Mouse (Mus musculus): ENCODE measurements around the gene Zfp365. TPM values are rescaled to one million over a fixed set of nuclear protein-coding genes. Genes with fewer than 3 reads are reported as not detected.
A peak's percentile ranks its signal among the peaks of the same experiment; 100 is the strongest.

Gene Zfp365
- polyA plus RNA-seq, 1 experiment from 2014 or later, result 2.4 TPM

DNA sequence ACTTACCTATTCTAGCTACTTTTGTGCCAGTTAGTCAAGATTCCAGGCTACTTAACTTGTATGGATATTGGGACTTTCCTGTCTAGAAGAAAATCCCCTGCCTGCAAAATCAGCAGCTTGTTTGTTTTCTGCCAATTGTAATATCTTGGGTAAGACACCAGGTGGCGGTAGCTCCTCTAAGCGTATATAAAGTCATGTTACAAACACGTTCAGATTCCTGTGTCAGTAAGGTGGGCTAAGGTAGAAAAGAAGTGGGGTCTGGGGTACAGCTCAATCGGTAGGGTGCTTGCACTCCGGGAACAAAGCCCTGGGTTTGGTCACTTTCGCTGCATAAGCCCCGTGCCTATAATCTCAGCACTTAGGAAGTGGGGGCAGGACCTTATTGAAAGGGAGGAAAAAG is 50.1 kb downstream of the Zfp365 start:
- no peaks in the 10 kb centered on the region for H3K9me3 ChIP-seq
- H3K9ac ChIP-seq, result no peak overlapping the region
- H3K27ac ChIP-seq, result no peak overlapping the region
- H3K4me3 ChIP-seq, result no peak overlapping the region
- no peaks in the 10 kb centered on the region for H3K36me3 ChIP-seq
- H3K4me2 ChIP-seq, result no peak overlapping the region
- 0 out of 2 replicates have a peak, but pooled peaks cover 8% of the 10 kb centered on the region for H3K27me3 ChIP-seq
- no peak for ATAC-seq (ENCODE audit: low FRiP score)
- WGBS, result 16% methylated on average over 7 of the region's 7 CpGs
- H3K4me1 ChIP-seq (replicated peaks), result no peaks in the 10 kb centered on the region

DNA sequence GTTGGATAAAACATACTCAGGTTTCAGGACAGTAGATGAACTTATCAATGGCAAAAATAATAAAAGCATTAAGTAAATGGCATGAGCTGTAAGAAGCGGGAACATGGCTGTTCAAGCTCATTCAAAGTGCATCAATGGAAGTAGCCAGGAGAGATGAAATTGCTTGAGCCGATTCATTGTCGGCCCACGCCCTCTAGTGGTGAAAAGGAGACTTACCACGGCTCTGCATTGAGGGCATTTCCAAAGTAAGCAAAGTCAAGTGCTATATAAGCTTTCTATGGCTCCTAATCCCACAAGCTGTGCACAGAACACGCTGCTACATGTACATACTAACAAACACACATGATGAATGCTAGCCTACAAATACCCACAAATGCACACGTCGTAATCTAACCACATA is 53.6 kb downstream of the Zfp365 start:
- no peaks in the 10 kb centered on the region for H3K36me3 ChIP-seq
- 0 out of 2 replicates have a peak, but pooled peaks cover 10% of the 10 kb centered on the region for H3K27me3 ChIP-seq
- no peak overlapping the region for H3K4me3 ChIP-seq
- 20% methylated on average over 8 of the region's 8 CpGs for WGBS
- no peaks in the 10 kb centered on the region for H3K9me3 ChIP-seq
- ATAC-seq (ENCODE audit: low FRiP score), result 0 out of 2 replicates have a peak, but pooled peaks have one; percentile 39
- no peak overlapping the region for H3K4me2 ChIP-seq
- H3K9ac ChIP-seq, result no peak overlapping the region
- H3K4me1 ChIP-seq (replicated peaks), result no peaks in the 10 kb centered on the region
- H3K27ac ChIP-seq, result no peak overlapping the region

DNA sequence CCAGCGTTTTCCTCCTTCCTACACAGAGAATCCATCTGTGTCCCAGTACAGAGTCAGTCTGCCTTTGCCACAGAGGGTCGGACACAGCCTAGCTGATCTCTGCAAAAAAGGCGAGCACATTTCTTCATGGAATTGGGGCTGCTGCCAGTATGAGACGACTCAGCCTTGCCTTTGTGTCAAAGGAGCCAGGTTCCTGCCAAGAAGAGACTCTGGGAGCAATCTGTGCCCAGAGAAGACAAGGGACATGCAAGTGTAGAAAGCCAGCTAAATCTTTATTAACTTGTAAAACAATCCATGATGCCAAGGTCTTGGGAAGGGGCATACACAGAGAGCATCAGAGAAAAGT is 54.9 kb downstream of the Zfp365 start:
- WGBS, result 85% methylated on average over 4 of the region's 4 CpGs
- H3K27ac ChIP-seq, result no peak overlapping the region
- H3K9ac ChIP-seq, result no peak overlapping the region
- H3K27me3 ChIP-seq, result 0 out of 2 replicates have a peak, but pooled peaks cover 10% of the 10 kb centered on the region
- no peaks in the 10 kb centered on the region for H3K9me3 ChIP-seq
- no peaks in the 10 kb centered on the region for H3K36me3 ChIP-seq
- no peak for ATAC-seq (ENCODE audit: low FRiP score)
- no peaks in the 10 kb centered on the region for H3K4me1 ChIP-seq (replicated peaks)
- no peak overlapping the region for H3K4me2 ChIP-seq
- H3K4me3 ChIP-seq, result no peak overlapping the region

DNA sequence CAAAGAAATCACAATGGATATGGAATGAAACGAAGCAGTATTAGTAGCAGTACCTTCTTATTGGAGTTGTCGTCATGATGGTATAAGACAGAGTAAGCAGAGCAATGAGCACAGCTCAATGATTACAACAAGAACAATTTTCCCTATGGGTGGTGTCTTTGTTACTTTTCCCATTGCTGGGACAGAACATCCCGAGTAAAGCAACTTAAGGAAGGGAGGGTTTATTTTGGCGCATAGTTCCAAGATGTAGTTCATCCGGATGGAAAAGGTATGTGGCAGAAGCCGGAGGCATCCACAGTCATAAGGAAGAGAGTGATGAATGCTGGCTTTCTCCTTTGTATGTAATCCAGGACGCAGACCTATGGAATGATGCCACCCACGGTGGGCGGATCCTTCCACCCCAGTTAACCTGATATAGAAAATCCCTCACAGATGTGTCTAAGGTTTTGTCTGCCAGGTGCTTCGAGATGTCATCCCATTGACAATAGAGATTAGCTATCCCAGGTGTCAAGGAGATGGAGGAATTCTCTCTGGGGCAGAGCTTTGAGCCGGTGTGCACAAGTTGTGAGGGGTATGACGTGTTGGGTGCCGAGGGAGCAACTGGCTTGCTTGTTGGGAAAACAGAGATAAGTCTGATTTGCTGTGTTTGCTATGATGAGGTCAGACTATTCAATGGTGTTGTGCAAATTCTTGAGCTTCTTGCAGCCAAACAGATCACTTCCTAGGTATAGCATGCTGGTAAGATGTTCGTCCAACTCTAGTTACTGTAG is 55.5 kb downstream of the Zfp365 start:
- H3K27me3 ChIP-seq, result 0 out of 2 replicates have a peak, but pooled peaks cover 10% of the 10 kb centered on the region
- no peaks in the 10 kb centered on the region for H3K4me1 ChIP-seq (replicated peaks)
- no peaks in the 10 kb centered on the region for H3K9me3 ChIP-seq
- no peaks in the 10 kb centered on the region for H3K36me3 ChIP-seq
- H3K4me2 ChIP-seq, result no peak overlapping the region
- no peak overlapping the region for H3K4me3 ChIP-seq
- H3K9ac ChIP-seq, result no peak overlapping the region
- ATAC-seq (ENCODE audit: low FRiP score), result no peak
- 93% methylated on average over 14 of the region's 14 CpGs for WGBS
- no peak overlapping the region for H3K27ac ChIP-seq

DNA sequence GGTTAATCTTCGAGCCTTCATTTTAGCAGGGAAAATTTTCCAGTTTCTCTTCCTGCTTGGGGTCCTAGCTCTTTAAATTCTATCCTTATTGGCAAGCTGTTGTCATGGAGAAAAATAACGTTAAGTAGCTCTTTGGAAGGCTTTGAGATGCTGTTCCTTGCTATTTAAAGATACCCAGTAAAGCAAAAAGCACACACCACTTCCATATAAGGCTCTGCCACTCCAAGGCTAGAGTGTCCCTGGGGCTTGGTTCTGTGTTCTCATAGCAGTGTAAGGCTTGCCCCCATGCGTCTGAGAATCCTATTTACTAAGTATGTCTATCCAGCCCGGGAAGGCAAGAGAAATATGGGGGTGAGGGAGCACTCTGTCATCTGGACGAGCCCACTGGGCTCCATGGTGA is 56.7 kb downstream of the Zfp365 start:
- WGBS, result 68% methylated on average over 5 of the region's 5 CpGs
- H3K27ac ChIP-seq, result no peak overlapping the region
- H3K9me3 ChIP-seq, result no peaks in the 10 kb centered on the region
- H3K36me3 ChIP-seq, result no peaks in the 10 kb centered on the region
- H3K27me3 ChIP-seq, result 0 out of 2 replicates have a peak, but pooled peaks cover 10% of the 10 kb centered on the region
- H3K4me1 ChIP-seq (replicated peaks), result no peaks in the 10 kb centered on the region
- no peak overlapping the region for H3K4me2 ChIP-seq
- no peak overlapping the region for H3K4me3 ChIP-seq
- no peak for ATAC-seq (ENCODE audit: low FRiP score)
- no peak overlapping the region for H3K9ac ChIP-seq

DNA sequence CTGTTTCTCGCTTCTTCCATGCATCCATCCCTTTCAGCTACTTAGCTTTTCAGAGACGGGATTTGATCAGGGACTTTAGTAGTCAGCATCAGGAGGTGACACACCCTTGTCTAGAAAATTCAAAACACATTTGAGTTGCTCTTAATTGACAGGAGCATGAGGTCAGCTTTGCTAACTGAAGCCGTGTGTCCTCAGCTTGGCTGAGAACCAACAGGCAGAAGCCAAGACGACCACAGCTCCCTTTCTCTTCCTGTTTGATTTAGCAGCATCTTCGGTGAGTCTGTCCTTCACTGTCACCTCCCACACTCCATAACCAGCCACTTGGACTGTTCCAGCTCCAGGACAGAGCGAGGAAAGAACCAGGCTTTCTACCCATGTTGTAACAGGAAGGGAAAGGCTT is 60.1 kb downstream of the Zfp365 start:
- Histone ChIP-seq H3K4me2 (no peak overlapping the region), H3K27ac (no peak overlapping the region), H3K9ac (no peak overlapping the region), H3K4me3 (no peak overlapping the region), H3K9me3 (no peaks in the 10 kb centered on the region), H3K36me3 (no peaks in the 10 kb centered on the region), H3K27me3 (0 out of 2 replicates have a peak, but pooled peaks cover 3% of the 10 kb centered on the region), H3K4me1 (replicated peaks) (no peaks in the 10 kb centered on the region)
- no peak for ATAC-seq (ENCODE audit: low FRiP score)
- WGBS, result 82% methylated on average over 6 of the region's 6 CpGs

DNA sequence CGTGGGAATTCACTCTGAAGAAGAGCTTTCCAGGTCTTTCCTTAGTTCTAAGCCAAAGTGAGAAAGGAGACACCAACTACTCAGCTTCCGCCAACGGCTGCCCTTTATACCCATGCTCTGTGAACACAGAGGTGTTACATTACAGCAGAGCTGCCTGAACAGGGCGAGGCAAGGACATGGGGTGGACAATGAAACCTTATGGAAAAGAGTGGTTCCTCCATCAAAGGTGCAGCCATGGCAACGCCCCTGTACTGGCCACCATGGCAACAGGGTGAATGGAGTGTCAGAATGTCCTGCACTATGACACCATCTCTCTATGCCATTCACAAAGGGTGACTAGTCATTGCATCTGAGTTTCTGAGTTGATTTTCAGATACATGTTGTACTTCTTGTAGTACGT is 61.4 kb downstream of the Zfp365 start:
- 40% methylated on average over 6 of the region's 6 CpGs for WGBS
- Histone ChIP-seq H3K4me2 (no peak overlapping the region), H3K9ac (no peak overlapping the region), H3K27ac (no peak overlapping the region), H3K4me3 (no peak overlapping the region), H3K4me1 (replicated peaks) (no peaks in the 10 kb centered on the region), H3K9me3 (no peaks in the 10 kb centered on the region), H3K36me3 (no peaks in the 10 kb centered on the region), H3K27me3 (no peaks in the 10 kb centered on the region)
- ATAC-seq (ENCODE audit: low FRiP score), result no peak

DNA sequence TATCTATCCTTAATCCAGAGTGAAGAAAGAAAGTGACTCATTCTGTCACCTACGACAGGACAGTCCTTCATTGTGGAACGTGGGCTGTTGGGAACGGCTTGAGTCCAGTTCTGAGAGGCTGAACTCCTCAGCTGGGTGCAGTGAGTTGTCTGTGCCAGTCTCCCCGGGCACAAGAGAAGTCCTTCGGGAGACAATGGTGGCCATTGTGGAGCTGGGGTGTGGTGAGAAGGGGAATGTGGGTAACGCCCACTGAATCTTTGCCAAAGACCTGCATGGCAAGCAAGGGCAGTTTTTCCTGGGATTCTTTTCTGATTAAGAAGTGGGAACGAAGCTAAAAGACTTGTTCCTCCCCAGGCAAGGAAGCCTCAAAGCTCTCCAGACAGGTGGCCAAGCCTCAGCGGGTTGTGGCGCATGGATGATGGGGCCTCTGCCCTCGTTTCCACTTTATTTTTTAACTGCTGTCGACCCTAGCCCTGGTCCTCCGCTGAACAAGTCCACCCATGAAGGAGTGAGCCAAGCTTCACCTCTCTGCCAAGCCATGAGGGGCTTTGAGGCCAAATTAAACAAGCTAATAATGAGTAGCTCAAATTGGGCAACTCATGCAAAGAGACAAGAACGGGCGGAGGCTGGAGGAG is 66.3 kb downstream of the Zfp365 start:
- Histone ChIP-seq H3K4me1 (replicated peaks) (no peaks in the 10 kb centered on the region), H3K4me3 (no peak overlapping the region), H3K27ac (no peak overlapping the region), H3K9me3 (no peaks in the 10 kb centered on the region), H3K4me2 (no peak overlapping the region), H3K27me3 (no peaks in the 10 kb centered on the region), H3K36me3 (no peaks in the 10 kb centered on the region), H3K9ac (no peak overlapping the region)
- ATAC-seq (ENCODE audit: low FRiP score), result no peak
- 76% methylated on average over 14 of the region's 14 CpGs for WGBS

DNA sequence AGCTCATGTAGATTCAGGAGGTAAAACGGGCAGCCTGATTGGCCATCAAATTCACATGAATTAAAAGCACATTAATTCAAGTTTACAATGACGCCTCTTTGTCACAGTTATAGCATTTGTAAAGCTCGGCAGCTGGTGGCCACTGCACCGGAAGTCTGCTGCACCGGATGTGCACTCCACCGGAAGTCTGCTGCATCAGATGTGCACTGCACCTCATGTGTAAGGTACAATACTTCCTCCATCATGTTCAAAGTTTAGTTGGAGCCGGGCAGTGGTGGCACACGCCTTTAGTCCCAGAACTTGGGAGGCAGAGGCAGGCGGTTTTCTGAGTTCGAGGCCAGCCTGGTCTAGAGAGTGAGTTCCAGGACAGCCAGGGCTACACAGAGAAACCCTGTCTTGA is 70.9 kb downstream of the Zfp365 start:
- no peak overlapping the region for H3K4me2 ChIP-seq
- no peaks in the 10 kb centered on the region for H3K4me1 ChIP-seq (replicated peaks)
- H3K9ac ChIP-seq, result no peak overlapping the region
- H3K27ac ChIP-seq, result no peak overlapping the region
- H3K27me3 ChIP-seq, result no peaks in the 10 kb centered on the region
- WGBS, result 72% methylated on average over 10 of the region's 10 CpGs
- ATAC-seq (ENCODE audit: low FRiP score), result no peak
- no peak overlapping the region for H3K4me3 ChIP-seq
- no peaks in the 10 kb centered on the region for H3K36me3 ChIP-seq
- no peaks in the 10 kb centered on the region for H3K9me3 ChIP-seq

DNA sequence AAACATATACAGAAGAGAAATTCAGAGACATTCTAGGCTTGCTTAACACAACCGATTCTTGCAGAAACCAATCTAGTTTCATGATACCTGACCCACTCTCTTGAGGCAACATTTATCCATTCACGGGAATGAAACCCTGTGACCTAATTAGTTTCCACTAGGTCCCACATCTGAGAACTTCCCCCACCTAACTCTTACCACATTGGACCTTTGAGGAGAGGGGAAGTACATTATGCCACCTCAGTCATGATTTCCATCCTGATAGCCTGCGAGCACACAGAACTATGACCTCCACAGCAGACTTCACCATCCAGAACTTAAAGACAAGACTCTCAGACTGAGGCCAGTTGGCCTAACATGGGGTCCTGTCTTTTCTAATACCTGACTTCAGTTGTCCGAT is 71.7 kb downstream of the Zfp365 start:
- Histone ChIP-seq H3K27ac (no peak overlapping the region), H3K9ac (no peak overlapping the region), H3K27me3 (no peaks in the 10 kb centered on the region), H3K4me3 (no peak overlapping the region), H3K4me1 (replicated peaks) (no peaks in the 10 kb centered on the region), H3K36me3 (no peaks in the 10 kb centered on the region), H3K4me2 (no peak overlapping the region), H3K9me3 (no peaks in the 10 kb centered on the region)
- no peak for ATAC-seq (ENCODE audit: low FRiP score)
- 96% methylated on average over 4 of the region's 4 CpGs for WGBS

DNA sequence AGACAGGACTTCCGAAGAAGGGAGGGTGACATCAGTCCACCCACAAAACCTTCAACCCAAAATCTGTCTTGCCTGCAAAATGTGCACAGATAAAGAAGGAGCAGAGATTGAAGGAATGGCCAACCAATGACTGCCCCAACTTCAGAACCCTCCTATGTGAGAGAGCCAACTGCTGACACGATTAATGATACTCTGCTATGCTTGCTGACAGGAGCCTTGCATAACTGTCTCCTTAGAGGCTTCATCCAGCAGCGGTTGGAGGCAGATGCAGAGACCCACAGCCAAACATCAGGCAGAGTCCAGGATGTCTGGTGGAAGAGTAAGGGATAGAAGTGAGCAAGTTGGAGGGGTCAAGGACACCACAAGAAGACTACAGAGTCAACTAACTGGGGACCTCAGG is 73.3 kb downstream of the Zfp365 start:
- Histone ChIP-seq H3K36me3 (no peaks in the 10 kb centered on the region), H3K4me3 (no peak overlapping the region), H3K9ac (no peak overlapping the region), H3K4me1 (replicated peaks) (no peaks in the 10 kb centered on the region), H3K27ac (no peak overlapping the region), H3K27me3 (no peaks in the 10 kb centered on the region), H3K4me2 (no peak overlapping the region), H3K9me3 (no peaks in the 10 kb centered on the region)
- WGBS, result 81% methylated on average over 3 of the region's 3 CpGs
- no peak for ATAC-seq (ENCODE audit: low FRiP score)

DNA sequence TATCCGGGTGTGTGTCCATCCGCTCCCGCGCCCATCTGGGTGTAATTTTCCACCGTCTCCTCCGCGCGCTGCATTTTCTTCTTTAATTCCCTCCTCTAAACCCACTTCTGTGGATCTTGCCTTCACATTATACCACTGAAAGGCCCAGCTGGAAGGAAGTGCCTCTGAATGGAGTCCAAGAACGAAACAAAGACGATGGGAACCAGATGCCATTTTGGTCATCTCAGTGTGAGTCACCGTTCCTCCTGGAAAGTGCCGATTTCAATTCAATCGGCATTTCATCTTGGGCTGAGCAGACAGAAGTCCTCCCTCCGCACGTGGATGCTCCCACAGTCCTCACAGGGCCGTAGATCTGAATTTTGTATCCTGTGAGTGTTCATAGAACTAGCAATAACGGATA is 76.0 kb downstream of the Zfp365 start:
- Histone ChIP-seq H3K4me2 (no peak overlapping the region), H3K4me1 (replicated peaks) (no peaks in the 10 kb centered on the region), H3K27me3 (no peaks in the 10 kb centered on the region), H3K27ac (no peak overlapping the region), H3K4me3 (no peak overlapping the region), H3K36me3 (no peaks in the 10 kb centered on the region), H3K9me3 (no peaks in the 10 kb centered on the region), H3K9ac (no peak overlapping the region)
- 85% methylated on average over 17 of the region's 17 CpGs for WGBS
- ATAC-seq (ENCODE audit: low FRiP score), result no peak

All from hindbrain, embryonic 13.5 days (tissue).